Mouse (Mus musculus) olfactory bulb, adult 2 months (tissue): ENCODE measurements at regions not wholly inside any gene's neighbourhood (a gene's known extent, or its start where the extent isn't known, plus 50 kb on each side); places are given as distances from the start of the nearest gene placed in this dataset.

Experiments used
- CTCF ChIP-seq: fragments of 200-500 bp; IDR thresholded peaks from 2 replicates; pipeline ENCODE4 v1.5.1; 2012; ENCODE audit warnings: low read depth, mild to moderate bottlenecking, low read length, moderate library complexity; ENCODE audit not compliant: insufficient read depth
- POLR2A ChIP-seq: fragments of 200-500 bp; IDR thresholded peaks from 2 replicates; pipeline ENCODE4 v1.6.1; 2012; ENCODE audit warnings: mild to moderate bottlenecking, low read depth, low read length, moderate library complexity; ENCODE audit not compliant: insufficient read depth

DNA sequence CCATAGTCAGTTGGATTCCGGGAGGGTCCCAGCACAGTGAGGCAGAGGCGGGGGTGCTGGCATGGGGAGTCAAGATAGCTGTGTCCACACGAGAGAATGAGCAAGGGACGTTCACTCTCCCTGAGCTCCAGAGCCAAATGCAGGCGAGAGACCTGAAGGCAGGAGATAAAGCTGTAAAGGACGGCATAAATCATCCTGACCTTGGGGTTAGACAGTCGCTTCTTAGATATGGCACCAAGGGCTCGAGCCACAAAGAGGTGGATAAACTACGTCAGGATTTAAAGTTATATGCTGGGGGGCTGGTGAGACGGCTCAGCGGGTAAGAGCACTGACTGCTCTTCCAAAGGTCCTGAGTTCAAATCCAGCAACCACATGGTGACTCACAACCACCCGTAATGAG lies 70.6 kb upstream of the A530016L24Rik start:
- no peak for TF ChIP-seq POLR2A
- no peak for TF ChIP-seq CTCF
